Mouse (Mus musculus) yolk sac, embryonic 10.5 days (tissue): ENCODE results near the gene Kmt2a.
"Not testable (repeated sequence)": the region's sequence is repeated elsewhere in the genome, so short reads cannot be mapped to it uniquely, and the experiment has no call there.

ENCODE experiments used
- DNase-seq: peaks from one replicate; pipeline ENCODE4 v3.0.0-alpha.2; 2017; ENCODE audit warnings: low spot score

Kmt2a gene

GRCm38 (mm10) chr9:44817522-44817921 is 63.6 kb downstream of the Kmt2a start:
- DNase-seq: no peak

GRCm38 (mm10) chr9:44814179-44814578 is 66.9 kb downstream of the Kmt2a start:
- DNase-seq: no peak

GRCm38 (mm10) chr9:44810316-44810715 is 70.8 kb downstream of the Kmt2a start:
- DNase-seq: no peak

GRCm38 (mm10) chr9:44807778-44808177 is 73.3 kb downstream of the Kmt2a start:
- no peak for DNase-seq

- no peak for DNase-seq
Measured at GRCm38 (mm10) chr9:44807141-44807540, 74.0 kb downstream of the Kmt2a start.

- no peak for DNase-seq
Measured at GRCm38 (mm10) chr9:44805536-44805935, 75.6 kb downstream of the Kmt2a start.

- no peak for DNase-seq
Measured at GRCm38 (mm10) chr9:44804678-44805077, 76.4 kb downstream of the Kmt2a start.

GRCm38 (mm10) chr9:44802808-44803450 is 78.2 kb downstream of the Kmt2a start, which contains the start of gene Ttc36:
Gene Ttc36 (minus strand): TSS chr9:44803072.
- DNase-seq: peak; percentile 67

- DNase-seq: no peak
Measured at GRCm38 (mm10) chr9:44801669-44802068, 79.4 kb downstream of the Kmt2a start.

- DNase-seq: no peak
Measured at GRCm38 (mm10) chr9:44799958-44800324, 81.2 kb downstream of the Kmt2a start.

- DNase-seq: peak; percentile 91
Measured at GRCm38 (mm10) chr9:44799102-44799957, 81.8 kb downstream of the Kmt2a start, which contains the start of gene Tmem25. Gene Tmem25 (minus strand): TSS chr9:44799307.

- DNase-seq: no peak
Measured at GRCm38 (mm10) chr9:44798298-44798697, 82.8 kb downstream of the Kmt2a start.

- DNase-seq: no peak
Measured at GRCm38 (mm10) chr9:44792842-44793241, 88.3 kb downstream of the Kmt2a start.

- peak; percentile 94 for DNase-seq
Measured at GRCm38 (mm10) chr9:44772750-44773651, 108.1 kb downstream of the Kmt2a start.

- DNase-seq: no peak
Measured at GRCm38 (mm10) chr9:44772392-44772749, 108.7 kb downstream of the Kmt2a start.

GRCm38 (mm10) chr9:44771376-44771775 is 109.7 kb downstream of the Kmt2a start:
- no peak for DNase-seq

- not testable (repeated sequence) for DNase-seq
Measured at GRCm38 (mm10) chr9:44768029-44768394, 113.1 kb downstream of the Kmt2a start.

- peak; percentile 92 for DNase-seq
Measured at GRCm38 (mm10) chr9:44767101-44768028, 113.7 kb downstream of the Kmt2a start, which contains the start of the genes Arcn1 and Ift46. Gene Arcn1 (minus strand): TSS chr9:44767845. Gene Ift46 (plus strand): TSS chr9:44767908.

- no peak for DNase-seq
Measured at GRCm38 (mm10) chr9:44760873-44761272, 120.2 kb downstream of the Kmt2a start.
